Mouse (Mus musculus): Measurements from ENCODE around the gene Adgrg5. TPM values are rescaled to one million over a fixed set of nuclear protein-coding genes. Genes with fewer than 3 reads are reported as not detected.

The Adgrg5 gene
- polyA plus RNA-seq, 1 experiment from 2014 or later: 0.14 TPM

GRCm38 (mm10) chr8:94913061-94913660, 10.3 kb upstream of the Adgrg5 start:
- Histone ChIP-seq H3K27me3 (ENCODE audit: control insufficient read depth, insufficient read depth, low read length) (peaks cover 18% of the 10 kb centered on the region), H3K9me3 (ENCODE audit: control insufficient read depth, low read length) (no peaks in the 10 kb centered on the region), H3K4me3 (ENCODE audit: low read depth, low read length) (peak overlapping the region; percentile 44), H3K36me3 (ENCODE audit: control insufficient read depth, insufficient read depth, low read length) (no peaks in the 10 kb centered on the region), H3K27ac (ENCODE audit: low read depth, low read length) (no peak overlapping the region), H3K4me2 (replicated peaks; ENCODE audit: low read depth, low read length) (peak overlapping the region; percentile 90), H3K9ac (ENCODE audit: low read depth, low read length) (peak overlapping the region; percentile 54), H3K4me1 (replicated peaks; ENCODE audit: control insufficient read depth, insufficient read depth, low read length) (peaks cover 7% of the 10 kb centered on the region; the same call in 1 of the 2 replicates)
- ATAC-seq (ENCODE audit: low FRiP score) (peak; percentile 69), DNase-seq (ENCODE audit: low spot score) (peak; percentile 83)
- WGBS: 3% methylated on average over 72 of the region's 77 CpGs

- H3K27me3 ChIP-seq (ENCODE audit: control insufficient read depth, insufficient read depth, low read length): peaks cover 18% of the 10 kb centered on the region
- no peak overlapping the region for H3K4me3 ChIP-seq (ENCODE audit: low read depth, low read length)
- DNase-seq (ENCODE audit: low spot score) (no peak), ATAC-seq (ENCODE audit: low FRiP score) (no peak)
- peaks cover 7% of the 10 kb centered on the region; the same call in 1 of the 2 replicates for H3K4me1 ChIP-seq (replicated peaks; ENCODE audit: control insufficient read depth, insufficient read depth, low read length)
- 88% methylated on average over 6 of the region's 6 CpGs for WGBS
- no peaks in the 10 kb centered on the region for H3K9me3 ChIP-seq (ENCODE audit: control insufficient read depth, low read length)
- no peak overlapping the region for H3K9ac ChIP-seq (ENCODE audit: low read depth, low read length)
- H3K4me2 ChIP-seq (replicated peaks; ENCODE audit: low read depth, low read length): no peak overlapping the region
- H3K27ac ChIP-seq (ENCODE audit: low read depth, low read length): no peak overlapping the region
- no peaks in the 10 kb centered on the region for H3K36me3 ChIP-seq (ENCODE audit: control insufficient read depth, insufficient read depth, low read length)
Measured at GRCm38 (mm10) chr8:94914256-94914655, 9.2 kb upstream of the Adgrg5 start.

GRCm38 (mm10) chr8:94914701-94915101, 8.8 kb upstream of the Adgrg5 start:
- WGBS: 76% methylated on average over 3 of the region's 3 CpGs
- H3K9me3 ChIP-seq (ENCODE audit: control insufficient read depth, low read length): no peaks in the 10 kb centered on the region
- H3K4me1 ChIP-seq (replicated peaks; ENCODE audit: control insufficient read depth, insufficient read depth, low read length): peaks cover 7% of the 10 kb centered on the region; the same call in 1 of the 2 replicates
- no peak overlapping the region for H3K4me3 ChIP-seq (ENCODE audit: low read depth, low read length)
- ATAC-seq (ENCODE audit: low FRiP score): no peak
- H3K36me3 ChIP-seq (ENCODE audit: control insufficient read depth, insufficient read depth, low read length): no peaks in the 10 kb centered on the region
- H3K27ac ChIP-seq (ENCODE audit: low read depth, low read length): no peak overlapping the region
- H3K9ac ChIP-seq (ENCODE audit: low read depth, low read length): no peak overlapping the region
- H3K4me2 ChIP-seq (replicated peaks; ENCODE audit: low read depth, low read length): no peak overlapping the region
- H3K27me3 ChIP-seq (ENCODE audit: control insufficient read depth, insufficient read depth, low read length): peaks cover 18% of the 10 kb centered on the region
- no peak for DNase-seq (ENCODE audit: low spot score)

- DNase-seq (ENCODE audit: low spot score): no peak
- peak overlapping the region; percentile 84 for H3K4me2 ChIP-seq (replicated peaks; ENCODE audit: low read depth, low read length)
- no peaks in the 10 kb centered on the region for H3K9me3 ChIP-seq (ENCODE audit: control insufficient read depth, low read length)
- H3K9ac ChIP-seq (ENCODE audit: low read depth, low read length): peak overlapping the region; percentile 58; the same call in 1 of the 2 replicates
- H3K4me1 ChIP-seq (replicated peaks; ENCODE audit: control insufficient read depth, insufficient read depth, low read length): peaks cover 7% of the 10 kb centered on the region; the same call in 1 of the 2 replicates
- H3K27ac ChIP-seq (ENCODE audit: low read depth, low read length): no peak overlapping the region
- H3K36me3 ChIP-seq (ENCODE audit: control insufficient read depth, insufficient read depth, low read length): no peaks in the 10 kb centered on the region
- no peak for ATAC-seq (ENCODE audit: low FRiP score)
- H3K4me3 ChIP-seq (ENCODE audit: low read depth, low read length): peak overlapping the region; percentile 70
- H3K27me3 ChIP-seq (ENCODE audit: control insufficient read depth, insufficient read depth, low read length): peaks cover 18% of the 10 kb centered on the region
- WGBS: 51% methylated on average over 9 of the region's 9 CpGs
Measured at GRCm38 (mm10) chr8:94916311-94916959, 7.1 kb upstream of the Adgrg5 start.

GRCm38 (mm10) chr8:94916960-94917324, 6.6 kb upstream of the Adgrg5 start:
- Histone ChIP-seq H3K9ac (ENCODE audit: low read depth, low read length) (peak overlapping the region; percentile 58), H3K4me1 (replicated peaks; ENCODE audit: control insufficient read depth, insufficient read depth, low read length) (peaks cover 7% of the 10 kb centered on the region; the same call in 1 of the 2 replicates), H3K9me3 (ENCODE audit: control insufficient read depth, low read length) (no peaks in the 10 kb centered on the region), H3K36me3 (ENCODE audit: control insufficient read depth, insufficient read depth, low read length) (no peaks in the 10 kb centered on the region), H3K27me3 (ENCODE audit: control insufficient read depth, insufficient read depth, low read length) (peaks cover 18% of the 10 kb centered on the region), H3K4me2 (replicated peaks; ENCODE audit: low read depth, low read length) (peak overlapping the region; percentile 84), H3K4me3 (ENCODE audit: low read depth, low read length) (peak overlapping the region; percentile 70), H3K27ac (ENCODE audit: low read depth, low read length) (no peak overlapping the region)
- WGBS: 12% methylated on average over 10 of the region's 10 CpGs
- DNase-seq (ENCODE audit: low spot score) (no peak), ATAC-seq (ENCODE audit: low FRiP score) (peak; percentile 45)

DNA sequence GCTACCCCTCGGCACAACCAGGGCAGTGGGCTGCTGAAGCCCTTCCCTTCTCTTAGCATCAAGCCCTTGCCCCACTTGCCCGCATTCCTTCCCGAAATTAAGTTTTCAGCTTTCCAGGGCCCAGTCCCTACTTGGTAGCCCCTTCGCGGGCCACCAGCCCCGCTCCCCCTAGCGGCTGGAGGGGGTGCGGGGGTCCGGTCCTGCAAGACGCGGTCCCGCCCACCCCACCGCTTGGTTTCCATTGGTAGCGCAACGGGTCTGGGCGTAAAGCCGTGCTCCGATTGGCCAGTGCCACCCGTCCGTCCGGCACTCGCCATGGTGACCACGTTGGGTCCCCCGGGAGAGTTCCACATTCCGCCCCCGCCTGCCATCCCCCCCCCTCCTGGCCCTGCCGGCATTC, 6.1 kb upstream of the Adgrg5 start:
- Histone ChIP-seq H3K27ac (ENCODE audit: low read depth, low read length) (0 out of 2 replicates have a peak overlapping the region, but pooled peaks have one; percentile 39), H3K4me1 (replicated peaks; ENCODE audit: control insufficient read depth, insufficient read depth, low read length) (peaks cover 7% of the 10 kb centered on the region; the same call in 1 of the 2 replicates), H3K9me3 (ENCODE audit: control insufficient read depth, low read length) (no peaks in the 10 kb centered on the region), H3K4me3 (ENCODE audit: low read depth, low read length) (peak overlapping the region; percentile 70), H3K27me3 (ENCODE audit: control insufficient read depth, insufficient read depth, low read length) (peaks cover 17% of the 10 kb centered on the region), H3K36me3 (ENCODE audit: control insufficient read depth, insufficient read depth, low read length) (no peaks in the 10 kb centered on the region), H3K4me2 (replicated peaks; ENCODE audit: low read depth, low read length) (peak overlapping the region; percentile 84), H3K9ac (ENCODE audit: low read depth, low read length) (peak overlapping the region; percentile 77)
- peak; percentile 97 for DNase-seq (ENCODE audit: low spot score)
- WGBS: 1% methylated on average over 25 of the region's 27 CpGs
- ATAC-seq (ENCODE audit: low FRiP score): peak; percentile 94

- ATAC-seq (ENCODE audit: low FRiP score) (peak; percentile 44), DNase-seq (ENCODE audit: low spot score) (peak; percentile 63)
- WGBS: 3% methylated on average over 36 of the region's 51 CpGs
- H3K27ac ChIP-seq (ENCODE audit: low read depth, low read length): 0 out of 2 replicates have a peak within 1 kb of the TSS, but pooled peaks have one; percentile 39
- peak within 1 kb of the TSS; percentile 84 for H3K4me2 ChIP-seq (replicated peaks; ENCODE audit: low read depth, low read length)
- H3K9me3 ChIP-seq (ENCODE audit: control insufficient read depth, low read length): no peaks in the 10 kb centered on the region
- peak within 1 kb of the TSS; percentile 70 for H3K4me3 ChIP-seq (ENCODE audit: low read depth, low read length)
- H3K36me3 ChIP-seq (ENCODE audit: control insufficient read depth, insufficient read depth, low read length): no peaks in the 10 kb centered on the region
- peak within 1 kb of the TSS; percentile 77 for H3K9ac ChIP-seq (ENCODE audit: low read depth, low read length)
- H3K4me1 ChIP-seq (replicated peaks; ENCODE audit: control insufficient read depth, insufficient read depth, low read length): peaks cover 5% of the 10 kb centered on the region; the same call in 1 of the 2 replicates
- H3K27me3 ChIP-seq (ENCODE audit: control insufficient read depth, insufficient read depth, low read length): peaks cover 13% of the 10 kb centered on the region
Measured at GRCm38 (mm10) chr8:94917851-94918495, 5.5 kb upstream of the Adgrg5 start, which contains the start of gene Ccdc102a. Gene Ccdc102a (minus strand): TSS chr8:94918098.

GRCm38 (mm10) chr8:94919256-94919655, 4.2 kb upstream of the Adgrg5 start:
- H3K9me3 ChIP-seq (ENCODE audit: control insufficient read depth, low read length): no peaks in the 10 kb centered on the region
- no peak overlapping the region for H3K4me2 ChIP-seq (replicated peaks; ENCODE audit: low read depth, low read length)
- peaks cover 2% of the 10 kb centered on the region; the same call in 1 of the 2 replicates for H3K4me1 ChIP-seq (replicated peaks; ENCODE audit: control insufficient read depth, insufficient read depth, low read length)
- no peak overlapping the region for H3K9ac ChIP-seq (ENCODE audit: low read depth, low read length)
- no peaks in the 10 kb centered on the region for H3K36me3 ChIP-seq (ENCODE audit: control insufficient read depth, insufficient read depth, low read length)
- DNase-seq (ENCODE audit: low spot score) (no peak), ATAC-seq (ENCODE audit: low FRiP score) (no peak)
- peaks cover under 1% of the 10 kb centered on the region; the same call in 1 of the 2 replicates for H3K27me3 ChIP-seq (ENCODE audit: control insufficient read depth, insufficient read depth, low read length)
- no peak overlapping the region for H3K4me3 ChIP-seq (ENCODE audit: low read depth, low read length)
- no peak overlapping the region for H3K27ac ChIP-seq (ENCODE audit: low read depth, low read length)
